Mouse (Mus musculus) erythroblast, embryonic 14.5 days (primary cell): ENCODE data around the gene Mettl7a3.

Experiments used
- GATA1 ChIP-seq: IDR thresholded peaks from 2 replicates; pipeline ENCODE4 v1.6.1; 2012; ENCODE audit warnings: low read length, inconsistent platforms, mixed read lengths
- TAL1 ChIP-seq: IDR thresholded peaks from 3 replicates; pipeline ENCODE4 v1.6.1; 2012; ENCODE audit warnings: low read length, inconsistent platforms, mixed read lengths

- no peak for TF ChIP-seq GATA1
- no peak for TF ChIP-seq TAL1
Measured at GRCm38 (mm10) chr15:100300499-100300898, 34.2 kb upstream of the Mettl7a3 start.
